Mouse (Mus musculus) right cerebral cortex, adult 2 months (tissue): Measurements from ENCODE around the gene Hsp90b1.
A peak's percentile ranks its signal among the peaks of the same experiment; 100 is the strongest.
"Not testable (repeated sequence)": the region's sequence is repeated elsewhere in the genome, so short reads cannot be mapped to it uniquely, and the experiment has no call there.

Experiments used
- DNase-seq, 2 experiments: peaks; one replicate each; pipeline ENCODE4 v3.0.0; 2021 to 2022; ENCODE audit warnings: low spot score in 2 of 2

Hsp90b1 gene

GRCm38 (mm10) chr10:86705318-86705921, at the start of gene Hsp90b1, which contains the start of gene Ttc41:
Gene Hsp90b1 (minus strand): TSS chr10:86705509.
Gene Ttc41 (plus strand): TSS chr10:86705811.
- peak; percentile 99 to 100 for DNase-seq

DNA sequence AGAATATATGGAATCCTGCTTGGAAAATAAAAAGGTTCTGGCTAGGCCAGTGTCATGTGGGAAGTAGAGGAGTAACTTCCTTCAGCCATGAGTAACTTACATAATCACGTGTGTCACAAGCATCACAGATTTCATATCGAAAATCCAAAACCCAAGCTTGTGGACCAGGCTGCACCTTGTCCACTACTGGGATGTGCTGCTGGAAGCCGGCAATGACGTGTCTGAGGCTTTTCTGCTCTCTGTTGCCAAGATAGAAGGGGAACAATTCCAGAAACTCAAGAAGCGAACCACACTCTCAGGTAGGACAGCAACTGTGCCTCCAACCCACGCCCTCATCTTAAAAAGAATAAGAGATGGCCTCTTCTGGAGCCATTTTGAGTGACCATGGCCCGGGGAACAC, 39.0 kb upstream of the Hsp90b1 start:
- DNase-seq: no peak

DNA sequence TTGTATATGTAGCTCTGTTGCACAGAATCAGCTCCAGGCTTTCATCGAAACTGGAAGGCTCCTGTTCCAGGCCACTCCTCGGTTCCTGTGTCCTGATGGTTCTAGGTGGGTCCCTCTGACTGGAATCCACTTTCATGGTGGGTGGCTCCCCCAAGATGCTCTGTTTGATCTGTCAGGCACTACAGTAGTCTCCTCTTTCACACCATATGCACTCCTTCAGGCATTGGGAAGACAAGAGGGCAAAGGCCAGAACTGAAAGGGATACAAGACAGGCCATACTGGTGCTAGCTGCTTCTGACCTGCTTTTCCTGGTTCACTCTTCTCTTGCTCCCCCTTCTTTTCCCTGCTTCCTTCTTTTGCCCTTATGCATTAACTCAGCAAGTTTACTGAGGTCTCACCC, 37.6 kb upstream of the Hsp90b1 start:
- DNase-seq: no peak

- DNase-seq: no peak
Observed at GRCm38 (mm10) chr10:86735036-86735435, 29.7 kb upstream of the Hsp90b1 start.

DNA sequence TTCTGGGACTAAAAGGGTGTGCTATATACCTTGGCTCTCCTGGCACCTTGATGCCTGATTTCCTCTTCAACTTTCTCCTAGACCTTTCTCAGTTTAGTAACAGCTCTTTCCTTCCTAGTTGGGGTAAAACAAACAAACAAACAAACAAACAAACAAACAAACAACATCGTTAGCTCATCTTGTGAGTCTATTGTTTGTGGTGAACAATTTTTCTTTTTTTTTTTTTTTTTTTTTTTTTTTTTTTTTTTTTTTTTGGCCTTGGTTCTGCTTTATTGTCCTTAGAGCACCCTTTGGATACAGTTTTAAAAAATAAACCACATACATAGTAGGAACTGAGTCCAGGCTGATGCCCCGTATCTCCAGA, 26.2 kb upstream of the Hsp90b1 start:
- DNase-seq: no peak

GRCm38 (mm10) chr10:86730823-86731499, 25.7 kb upstream of the Hsp90b1 start:
- peak; percentile 90 to 94 for DNase-seq

GRCm38 (mm10) chr10:86728176-86728575, 22.9 kb upstream of the Hsp90b1 start:
- DNase-seq: no peak

GRCm38 (mm10) chr10:86727548-86727980, 22.3 kb upstream of the Hsp90b1 start:
- peak; percentile 21 to 38 for DNase-seq

DNA sequence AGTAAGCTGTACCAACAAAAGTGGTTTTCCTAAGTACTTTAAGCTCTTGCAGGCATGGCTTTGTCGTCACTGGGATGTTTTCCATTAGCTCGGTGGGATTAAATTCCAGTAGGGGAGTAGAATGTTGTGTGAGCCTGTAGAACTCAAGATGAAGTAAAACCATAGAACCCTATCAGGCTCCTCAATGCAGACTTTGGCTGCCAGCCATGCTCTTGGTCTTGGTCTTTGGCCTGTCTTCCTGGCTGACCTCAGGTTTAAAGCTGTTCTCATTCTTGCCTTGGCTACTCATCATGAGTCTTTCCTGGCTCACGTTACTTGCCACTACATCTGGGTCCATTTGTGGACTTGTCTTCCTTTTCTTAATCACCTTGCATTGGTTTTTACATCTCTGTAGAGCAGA, 6.8 kb upstream of the Hsp90b1 start:
- DNase-seq: no peak

DNA sequence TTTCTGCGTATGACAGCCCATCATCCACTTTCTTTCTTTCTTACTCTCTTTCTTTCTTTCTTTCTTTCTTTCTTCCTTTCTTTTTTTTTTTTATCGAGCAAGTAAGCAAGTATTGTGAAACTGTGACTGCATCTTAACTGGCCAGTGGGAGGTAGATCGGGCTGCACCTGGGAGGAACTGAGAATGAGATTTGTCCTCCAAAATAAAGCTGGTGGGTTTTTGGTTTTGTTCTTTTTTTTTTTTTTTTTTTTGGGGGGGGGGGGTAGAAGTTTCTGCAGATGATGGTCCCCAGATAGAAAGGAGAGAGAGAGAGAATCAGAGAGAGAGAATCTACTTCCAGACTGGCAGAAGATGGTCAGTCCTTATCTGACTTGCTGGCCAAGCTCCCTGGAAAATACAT, 1.8 kb upstream of the Hsp90b1 start:
- no peak for DNase-seq

- no peak for DNase-seq
Observed at GRCm38 (mm10) chr10:86705922-86706752, 828 bp upstream of the Hsp90b1 start.

DNA sequence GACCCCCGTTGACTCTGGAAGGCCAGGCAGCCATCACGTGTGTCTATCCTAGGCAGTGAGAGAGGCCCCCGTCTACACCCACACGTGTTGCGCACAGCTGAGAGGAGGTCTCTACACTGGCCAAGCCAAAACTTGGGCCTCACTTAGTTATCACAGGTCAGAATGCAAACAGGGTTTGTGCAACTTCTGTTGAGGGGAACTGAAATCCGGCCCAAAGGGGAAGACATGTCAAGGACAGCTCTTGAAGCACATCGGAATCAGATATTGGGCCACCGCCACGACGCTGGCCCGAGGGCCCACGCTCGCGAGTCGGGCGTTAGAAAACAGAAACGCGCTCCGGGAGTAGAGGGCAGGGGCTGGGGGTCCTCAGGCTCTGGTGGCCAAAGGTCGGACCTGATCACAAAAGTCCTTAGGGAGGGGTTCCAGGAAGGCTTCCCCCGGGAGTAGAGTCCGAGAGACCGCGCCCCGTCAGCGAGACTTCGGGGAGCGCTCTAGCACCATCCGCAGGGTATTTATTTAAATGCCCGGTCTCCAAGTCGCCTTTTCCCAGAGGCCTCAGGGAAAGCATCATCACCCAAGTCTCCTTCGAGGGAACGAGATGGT, 619 bp downstream of the Hsp90b1 start:
- peak in 1 of 2 experiments; percentile 23 for DNase-seq

- no peak for DNase-seq
Observed at GRCm38 (mm10) chr10:86704141-86704540, 1.2 kb downstream of the Hsp90b1 start.

GRCm38 (mm10) chr10:86703375-86703774, 1.9 kb downstream of the Hsp90b1 start:
- no peak for DNase-seq

DNA sequence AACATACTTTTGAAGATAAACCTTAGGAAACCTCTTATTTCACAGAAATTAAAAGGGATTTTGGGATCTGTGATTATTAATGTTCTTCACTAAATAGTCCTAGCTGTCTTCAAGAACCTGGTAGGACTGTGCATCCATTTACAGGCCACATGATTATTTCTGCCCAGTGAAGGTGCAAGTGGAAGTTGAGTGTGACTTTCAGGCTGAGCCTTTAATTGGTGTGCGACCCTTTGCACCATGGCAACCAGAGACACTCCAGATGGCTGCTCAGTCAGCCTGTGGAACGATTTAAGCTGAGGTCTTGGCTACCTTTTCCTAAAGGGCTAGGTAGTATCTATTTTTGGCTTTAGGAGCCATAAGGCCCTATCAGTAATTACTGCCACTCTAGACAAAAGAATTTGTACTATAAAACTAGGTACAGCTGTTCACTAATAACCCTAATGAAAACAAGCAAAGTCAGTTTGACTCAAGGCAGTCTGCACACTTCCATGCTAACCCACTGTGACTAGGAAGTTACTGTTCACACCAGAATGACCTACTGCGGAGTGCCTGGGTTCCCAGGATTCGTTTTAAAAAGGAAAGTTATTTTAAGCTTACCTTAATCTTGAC, 2.9 kb downstream of the Hsp90b1 start:
- DNase-seq: no peak

GRCm38 (mm10) chr10:86700973-86701372, 4.3 kb downstream of the Hsp90b1 start:
- DNase-seq: no peak

DNA sequence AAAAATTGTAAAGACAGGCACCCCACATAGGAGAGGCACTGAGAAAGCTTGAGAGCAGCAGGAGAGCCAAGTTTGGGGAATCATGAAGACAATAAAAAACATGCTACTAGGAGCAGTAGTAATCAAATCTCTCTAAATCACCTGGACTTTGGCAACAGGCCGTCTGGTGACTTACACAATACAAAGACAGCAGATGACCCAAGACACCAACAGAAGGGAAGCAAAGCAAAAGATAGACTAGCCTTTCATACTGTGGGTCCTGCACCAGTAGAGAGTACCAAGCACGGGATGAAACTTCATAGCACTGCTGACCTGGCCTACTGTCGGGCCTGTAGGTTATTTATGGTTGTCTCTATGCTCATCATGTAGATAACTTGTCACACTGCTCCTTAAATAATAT, 5.1 kb downstream of the Hsp90b1 start:
- no peak for DNase-seq

GRCm38 (mm10) chr10:86686017-86686360, 19.3 kb downstream of the Hsp90b1 start:
- not testable (repeated sequence) for DNase-seq

DNA sequence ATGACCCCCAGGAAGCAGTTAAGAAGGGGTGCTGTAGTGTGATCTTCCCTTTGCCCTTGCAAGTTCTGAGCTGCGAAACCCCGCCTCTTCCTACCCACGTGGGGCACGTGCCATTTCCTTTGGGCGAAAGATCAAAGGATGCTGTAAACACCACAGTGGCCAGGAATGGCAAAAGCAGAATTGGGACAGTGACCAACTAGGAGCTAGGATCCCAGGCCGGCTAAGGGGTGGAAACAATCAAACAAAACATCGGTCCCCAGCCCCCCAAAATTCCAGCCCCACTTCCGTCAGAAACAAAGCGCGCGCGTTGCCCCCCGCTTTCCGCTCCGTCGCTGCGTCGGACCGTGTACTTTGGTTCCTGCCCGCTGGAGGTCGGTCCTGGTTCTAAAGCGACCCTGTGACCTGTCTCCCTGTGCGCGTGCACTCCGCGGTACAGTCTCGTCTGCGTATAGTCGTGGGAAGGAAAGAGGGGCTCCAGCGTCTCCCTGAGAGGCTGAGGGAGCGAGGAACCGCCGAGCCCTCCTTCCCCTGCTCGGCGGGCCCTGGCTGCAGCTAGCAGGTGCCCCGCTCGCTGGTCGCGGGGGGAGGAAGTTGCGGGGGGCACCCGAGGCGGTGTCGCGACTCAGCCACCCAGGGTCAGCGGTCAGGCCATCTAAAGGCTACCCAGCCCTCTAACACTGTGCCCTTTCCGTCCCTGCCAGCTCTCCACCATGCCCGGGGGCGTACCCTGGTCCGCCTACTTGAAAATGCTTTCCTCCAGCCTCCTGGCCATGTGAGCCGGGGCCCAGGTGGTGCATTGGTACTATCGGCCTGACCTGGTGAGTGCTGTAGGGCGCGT, 19.9 kb downstream of the Hsp90b1 start:
- DNase-seq: peak; percentile 76 to 80

DNA sequence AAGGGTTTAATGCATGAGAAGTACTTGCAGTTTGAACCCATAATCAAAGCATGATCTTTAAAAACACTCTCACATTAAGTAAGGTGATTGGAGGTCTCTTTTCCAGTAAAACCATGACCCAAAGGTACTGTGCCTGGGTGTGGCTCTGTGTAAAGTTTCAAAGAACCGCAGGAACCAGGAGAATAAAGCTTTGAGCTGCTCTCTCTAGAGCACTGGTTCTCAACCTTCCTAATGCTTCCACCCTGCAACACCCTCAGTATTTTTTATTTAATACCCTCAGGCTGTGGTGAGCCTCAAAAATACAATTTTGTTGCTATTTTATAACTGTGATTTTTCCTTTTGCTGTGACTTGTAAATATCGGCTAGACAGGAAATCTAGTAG, 20.5 kb downstream of the Hsp90b1 start:
- not testable (repeated sequence) for DNase-seq

DNA sequence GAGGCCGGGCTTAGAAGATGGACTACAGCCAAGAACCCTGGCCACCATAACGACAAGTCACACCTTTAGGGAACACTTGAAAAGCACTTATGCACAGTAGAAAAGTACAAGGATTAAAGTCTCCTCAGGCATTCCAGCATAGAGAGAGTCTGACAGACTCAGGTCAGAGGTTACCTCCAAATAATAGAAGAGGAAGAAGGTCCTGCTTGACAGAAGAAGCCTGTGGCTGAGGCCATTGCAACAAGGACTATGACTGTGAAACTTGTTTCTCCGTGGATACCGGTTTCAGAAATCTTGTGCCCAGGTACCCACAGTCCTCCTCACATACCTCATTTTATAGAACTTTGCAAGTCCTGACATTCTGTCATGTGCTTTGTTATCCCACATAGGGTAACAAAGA, 34.8 kb downstream of the Hsp90b1 start:
- not testable (repeated sequence) for DNase-seq
